Mouse (Mus musculus) adrenal gland, adult 18-20 months (tissue): ENCODE results near the gene Iqsec1. TPM values are rescaled to one million over a fixed set of nuclear protein-coding genes. Genes with fewer than 3 reads are reported as not detected.
A peak's percentile ranks its signal among the peaks of the same experiment; 100 is the strongest.

Source experiments
- DNase-seq, 2 experiments: peaks; one replicate each; pipeline ENCODE4 v3.0.0; 2021 to 2022; ENCODE audit warnings: low spot score in 2 of 2
- long read RNA-seq, 2 experiments: library from polyadenylated mRNA; stranded (forward); transcript quantifications; one replicate each; pipeline ENCODE4 v2.0.0; 2021
- total RNA-seq, 2 experiments: library from RNA; stranded (reverse); gene quantifications; 1 replicate in 1 of 2; 2 replicates in 1 of 2; pipeline ENCODE4 v1.2.3; 2021

Iqsec1 gene
- total RNA-seq, result 100 to 1,000 TPM; 112 to 113 TPM
- long read RNA-seq, experiment 1, partial matches to known transcripts, result 1 of 7 reads
- long read RNA-seq, experiment 1, other reads (novel, unspliced or antisense), result 4 of 7 reads
- long read RNA-seq, experiment 2, transcript Iqsec1-208 (1 exons, 2,691 nt), result major isoform, 14 of 15 reads
- long read RNA-seq, experiment 2, partial matches to known transcripts, result 1 of 15 reads
- long read RNA-seq, experiment 2, other reads (novel, unspliced or antisense), result 0 of 15 reads

GRCm38 (mm10) chr6:90988648-90989317, at the start of gene Iqsec1:
Gene Iqsec1 (minus strand): TSS chr6:90988685.
- DNase-seq, result peak; percentile 69 to 80

- DNase-seq, result no peak
These were observed 39.8 kb upstream of the Iqsec1 start for GRCm38 (mm10) chr6:91028256-91028655.

- DNase-seq, result no peak
These were observed 32.3 kb upstream of the Iqsec1 start for GRCm38 (mm10) chr6:91020810-91021209.

- no peak for DNase-seq
These were observed 28.2 kb upstream of the Iqsec1 start for GRCm38 (mm10) chr6:91016600-91017230.

GRCm38 (mm10) chr6:91014198-91014958, 25.9 kb upstream of the Iqsec1 start:
- DNase-seq, result no peak

GRCm38 (mm10) chr6:91012458-91012857, 24.0 kb upstream of the Iqsec1 start:
- DNase-seq, result no peak

- no peak for DNase-seq
These were observed 23.1 kb upstream of the Iqsec1 start for GRCm38 (mm10) chr6:91011568-91011967.

GRCm38 (mm10) chr6:91008284-91008830, 19.9 kb upstream of the Iqsec1 start:
- no peak for DNase-seq

GRCm38 (mm10) chr6:91007207-91007606, 18.7 kb upstream of the Iqsec1 start:
- no peak for DNase-seq

- DNase-seq, result no peak
These were observed 15.7 kb upstream of the Iqsec1 start for GRCm38 (mm10) chr6:91004157-91004556.

GRCm38 (mm10) chr6:91003310-91003995, 15.0 kb upstream of the Iqsec1 start:
- no peak for DNase-seq

GRCm38 (mm10) chr6:91001566-91001965, 13.1 kb upstream of the Iqsec1 start:
- DNase-seq, result no peak

- peak in 1 of 2 experiments; percentile 42 for DNase-seq
These were observed 12.5 kb upstream of the Iqsec1 start for GRCm38 (mm10) chr6:91000819-91001525.

GRCm38 (mm10) chr6:90999176-90999575, 10.7 kb upstream of the Iqsec1 start:
- DNase-seq, result no peak

- peak in 1 of 2 experiments; percentile 33 for DNase-seq
These were observed 8.5 kb upstream of the Iqsec1 start for GRCm38 (mm10) chr6:90997025-90997424.

GRCm38 (mm10) chr6:90996181-90996580, 7.7 kb upstream of the Iqsec1 start:
- DNase-seq, result no peak

- DNase-seq, result no peak
These were observed 223 bp downstream of the Iqsec1 start for GRCm38 (mm10) chr6:90988299-90988625.

- DNase-seq, result peak; percentile 43 to 44
These were observed 755 bp downstream of the Iqsec1 start for GRCm38 (mm10) chr6:90987561-90988298.

GRCm38 (mm10) chr6:90984101-90984500, 4.4 kb downstream of the Iqsec1 start:
- no peak for DNase-seq
